Mouse (Mus musculus) MEL (cell line): ENCODE results near the gene Epb41l2. TPM values are rescaled to one million over a fixed set of nuclear protein-coding genes. Genes with fewer than 3 reads are reported as not detected.

Source experiments
- DNase-seq: peaks from one replicate; pipeline ENCODE4 v3.0.0; 2011; ENCODE audit warnings: low read depth, low spot score
- H3K27ac ChIP-seq: 2 replicates; pipeline ENCODE4 v1.5.1; 2012; ENCODE audit warnings: low read depth, mild to moderate bottlenecking, control low read depth, low read length, moderate library complexity; ENCODE audit not compliant: control insufficient read depth
- H3K27me3 ChIP-seq, 2 experiments: fragments of 150-350 bp in 1 of 2; sonication (generic) in 1 of 2; 2 replicates each; pipeline ENCODE4 v1.6.1; 2012; ENCODE audit warnings: low read length in 2 of 2, mild to moderate bottlenecking in 2 of 2, improper control_type of control experiment in 1 of 2, moderate library complexity in 1 of 2; ENCODE audit not compliant: insufficient read depth in 2 of 2, control insufficient read depth in 1 of 2
- H3K36me3 ChIP-seq, 2 experiments: 2 replicates each; pipeline ENCODE4 v1.6.1; 2012 to 2014; ENCODE audit warnings: low read length in 2 of 2, improper control_type of control experiment in 1 of 2, inconsistent platforms in 1 of 2, mild to moderate bottlenecking in 1 of 2; ENCODE audit not compliant: insufficient read depth in 2 of 2, control insufficient read depth in 1 of 2
- H3K4me1 ChIP-seq, 2 experiments: fragments of 150-350 bp in 1 of 2; sonication (generic) in 1 of 2; 2 replicates each; pipeline ENCODE4 v1.6.1; 2012; ENCODE audit warnings: low read length in 2 of 2, improper control_type of control experiment in 1 of 2, mild to moderate bottlenecking in 1 of 2; ENCODE audit not compliant: insufficient read depth in 2 of 2, control insufficient read depth in 1 of 2
- H3K4me3 ChIP-seq, 2 experiments: fragments of 150-350 bp in 1 of 2; sonication (generic) in 1 of 2; 2 replicates each; pipeline ENCODE4 v1.5.1; 2012; ENCODE audit warnings: low read depth in 2 of 2, low read length in 2 of 2, mild to moderate bottlenecking in 2 of 2, moderate library complexity in 2 of 2, control low read depth in 1 of 2, improper control_type of control experiment in 1 of 2; ENCODE audit not compliant: control insufficient read depth in 1 of 2, insufficient read depth in 1 of 2
- H3K79me2 ChIP-seq: 2 replicates; pipeline ENCODE4 v1.6.1; 2012; ENCODE audit warnings: mild to moderate bottlenecking, low read length, moderate library complexity; ENCODE audit not compliant: control insufficient read depth, poor library complexity, insufficient read depth
- H3K9ac ChIP-seq: 2 replicates; pipeline ENCODE4 v1.6.1; 2012; ENCODE audit warnings: low read depth, mild to moderate bottlenecking, control low read depth, low read length, moderate library complexity; ENCODE audit not compliant: control insufficient read depth, poor library complexity, severe bottlenecking
- H3K9me3 ChIP-seq: fragments of 150-350 bp; sonication (generic); replicated peaks from 2 replicates; pipeline ENCODE4 v1.6.1; 2012; ENCODE audit warnings: mild to moderate bottlenecking, low read length, improper control_type of control experiment, moderate library complexity; ENCODE audit not compliant: insufficient read depth
- BHLHE40 ChIP-seq: IDR thresholded peaks from 2 replicates; pipeline ENCODE4 v1.6.1; 2012; ENCODE audit warnings: low read depth, mild to moderate bottlenecking, inconsistent platforms, low read length, improper control_type of control experiment, borderline replicate concordance
- CTCF ChIP-seq, 3 experiments: IDR thresholded peaks in 2 of 3; conservative IDR thresholded peaks in 1 of 3; 2 replicates each; pipeline ENCODE4 v1.5.1; 2011 to 2012; ENCODE audit warnings: low read length in 3 of 3, low read depth in 2 of 3, mild to moderate bottlenecking in 2 of 3, improper control_type of control experiment in 1 of 3, inconsistent platforms in 1 of 3, mixed read lengths in 1 of 3, moderate library complexity in 1 of 3; ENCODE audit not compliant: control insufficient read depth in 1 of 3, insufficient read depth in 1 of 3, poor library complexity in 1 of 3, severe bottlenecking in 1 of 3
- KAT2A ChIP-seq: conservative IDR thresholded peaks from 2 replicates; pipeline ENCODE4 v1.6.1; 2012; ENCODE audit warnings: low read depth, low read length, improper control_type of control experiment, inconsistent platforms
- MAZ ChIP-seq: IDR thresholded peaks from 2 replicates; pipeline ENCODE4 v1.6.1; 2012; ENCODE audit warnings: low read depth, mild to moderate bottlenecking, inconsistent platforms, low read length, improper control_type of control experiment
- NELFE ChIP-seq: IDR thresholded peaks from 2 replicates; pipeline ENCODE4 v1.6.1; 2011; ENCODE audit warnings: low read depth, low read length, improper control_type of control experiment
- POLR2AphosphoS2 ChIP-seq: IDR thresholded peaks from 2 replicates; pipeline ENCODE4 v1.6.1; 2011; ENCODE audit warnings: low read length, improper control_type of control experiment
- RAD21 ChIP-seq: IDR thresholded peaks from 2 replicates; pipeline ENCODE4 v1.6.1; 2011; ENCODE audit warnings: mild to moderate bottlenecking, low read depth, low read length, improper control_type of control experiment
- RCOR1 ChIP-seq: IDR thresholded peaks from 2 replicates; pipeline ENCODE4 v1.6.1; 2012; ENCODE audit warnings: low read depth, mild to moderate bottlenecking, inconsistent platforms, low read length, improper control_type of control experiment
- SMC3 ChIP-seq: IDR thresholded peaks from 2 replicates; pipeline ENCODE4 v1.6.1; 2011; ENCODE audit warnings: low read depth, low read length, improper control_type of control experiment
- TBP ChIP-seq: IDR thresholded peaks from 2 replicates; pipeline ENCODE4 v1.8.0; 2011; ENCODE audit warnings: low read depth, low read length, improper control_type of control experiment
- USF1 ChIP-seq: IDR thresholded peaks from 2 replicates; pipeline ENCODE4 v1.6.1; 2014; ENCODE audit warnings: low read depth, mild to moderate bottlenecking, inconsistent platforms, low read length, improper control_type of control experiment, moderate library complexity
- USF2 ChIP-seq, 2 experiments: IDR thresholded peaks; 2 replicates each; pipeline ENCODE4 v1.6.1; 2011 to 2012; ENCODE audit warnings: improper control_type of control experiment in 2 of 2, low read length in 2 of 2, borderline replicate concordance in 1 of 2, inconsistent platforms in 1 of 2, low read depth in 1 of 2, mild to moderate bottlenecking in 1 of 2; ENCODE audit not compliant: insufficient read depth in 1 of 2
- ZMIZ1 ChIP-seq: IDR thresholded peaks from 2 replicates; pipeline ENCODE4 v1.6.1; 2012; ENCODE audit warnings: low read depth, mild to moderate bottlenecking, inconsistent platforms, low read length, improper control_type of control experiment, moderate library complexity
- ZNF384 ChIP-seq: IDR thresholded peaks from 2 replicates; pipeline ENCODE4 v1.6.1; 2012; ENCODE audit warnings: low read depth, mild to moderate bottlenecking, inconsistent platforms, low read length, improper control_type of control experiment
- polyA plus RNA-seq, 2 experiments: library from polyadenylated mRNA; stranded (reverse) in 1 of 2; unstranded in 1 of 2; fragments of >175 nt in 1 of 2; fragments of >200 nt in 1 of 2; gene quantifications; 2 replicates each; pipeline versions ENCODE4 v1.2.1 to v1.2.4; 2012; ENCODE audit warnings: low replicate concordance in 2 of 2, low read depth in 1 of 2; ENCODE audit not compliant: insufficient read length in 2 of 2, insufficient read depth in 1 of 2, missing spikeins in 1 of 2
- total RNA-seq: library from RNA; depleted of rRNA; stranded (reverse); fragments of 300-350 nt; gene quantifications from 2 replicates; pipeline ENCODE4 v1.2.3, GENCODE M21; 2012

The Epb41l2 gene
- total and polyA plus RNA-seq, 3 experiments, result 4.7 to 23.7 TPM; not detected in 1

DNA sequence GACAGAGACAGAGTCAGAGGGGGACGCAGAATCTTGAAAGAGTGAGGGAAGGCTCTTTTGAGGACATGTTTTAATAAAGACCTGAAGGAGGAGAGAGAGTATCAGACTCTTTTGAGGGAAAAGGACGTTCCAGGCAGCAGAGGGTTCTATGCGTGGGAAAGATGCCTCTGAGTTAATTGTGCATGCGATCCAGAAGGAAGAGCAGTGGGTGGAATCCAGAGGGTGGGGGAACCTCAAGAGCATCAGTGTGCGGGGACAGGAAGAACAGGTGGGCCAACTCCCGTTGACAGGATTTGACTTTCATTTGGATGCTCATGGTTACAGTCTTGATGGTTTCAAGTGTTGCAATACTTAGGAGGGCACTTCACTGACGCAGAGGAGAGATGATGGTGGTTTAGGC is 29.5 kb upstream of the Epb41l2 start:
- no peak overlapping the region for H3K9ac ChIP-seq
- no peak for DNase-seq
- H3K36me3 ChIP-seq, result no peaks in the 10 kb centered on the region
- TF ChIP-seq CTCF (IDR thresholded peaks at IDR 0.05 in 2 of 3, conservative IDR thresholded peaks at IDR 0.05 in 1 of 3; ENCODE audit: control insufficient read depth in 1 of 3, insufficient read depth in 1 of 3, low read depth in 2 of 3, low read length in 3 of 3, poor library complexity in 1 of 3, severe bottlenecking in 1 of 3) (no peak), KAT2A (no peak), RAD21 (no peak), ZNF384 (no peak), POLR2AphosphoS2 (no peak), USF1 (no peak), USF2 (IDR thresholded peaks at IDR 0.05; ENCODE audit: borderline replicate concordance in 1 of 2, insufficient read depth in 1 of 2, low read depth in 1 of 2, low read length in 2 of 2) (no peak)
- TF ChIP-seq, all 39 proteins: peak for 0
- no peaks in the 10 kb centered on the region for H3K4me1 ChIP-seq
- no peaks in the 10 kb centered on the region for H3K79me2 ChIP-seq
- no peak overlapping the region for H3K4me3 ChIP-seq
- no peaks in the 10 kb centered on the region for H3K27me3 ChIP-seq
- H3K27ac ChIP-seq, result no peak overlapping the region
- H3K9me3 ChIP-seq, result no peaks in the 10 kb centered on the region

DNA sequence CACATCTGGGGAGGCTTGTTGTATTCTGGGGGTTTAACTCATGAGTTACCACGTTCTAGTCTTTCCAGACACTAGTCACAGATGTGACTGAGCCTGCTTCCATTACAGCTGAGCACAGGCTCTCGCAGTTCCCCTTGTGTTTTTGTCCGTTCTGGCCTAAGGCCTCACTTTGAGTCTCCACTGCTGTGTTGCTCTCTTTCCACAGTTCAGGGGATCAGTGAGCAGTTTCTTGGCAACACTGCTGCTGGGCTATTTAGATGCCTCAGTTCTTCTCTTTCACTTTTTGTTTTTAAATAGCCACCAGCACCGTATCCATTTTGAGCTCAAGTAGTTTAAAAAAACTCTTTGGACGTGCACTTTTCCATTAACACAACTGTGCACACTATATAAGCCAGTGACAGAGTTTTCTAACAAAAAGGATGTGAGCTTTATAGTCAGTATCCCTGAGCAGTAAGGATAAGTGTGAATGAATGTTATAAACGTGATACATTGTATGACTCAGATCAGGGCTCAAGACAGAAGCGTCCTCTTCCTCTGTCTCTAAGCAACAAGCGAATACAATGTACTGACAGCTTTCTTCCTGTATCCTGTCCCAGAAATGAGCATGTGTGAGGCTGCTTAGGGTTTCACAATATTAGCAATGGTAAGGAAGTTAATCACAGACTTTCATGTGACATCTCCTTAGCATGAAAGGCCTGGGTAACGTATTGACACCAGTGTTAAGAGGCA is 28.1 kb upstream of the Epb41l2 start:
- H3K9ac ChIP-seq, result no peak overlapping the region
- H3K27ac ChIP-seq, result no peak overlapping the region
- no peaks in the 10 kb centered on the region for H3K27me3 ChIP-seq
- H3K79me2 ChIP-seq, result no peaks in the 10 kb centered on the region
- DNase-seq, result no peak
- TF ChIP-seq SMC3 (no peak), NELFE (no peak), BHLHE40 (no peak), MAZ (no peak), ZNF384 (no peak), TBP (no peak), ZMIZ1 (no peak), RCOR1 (no peak)
- no peaks in the 10 kb centered on the region for H3K4me1 ChIP-seq
- no peaks in the 10 kb centered on the region for H3K9me3 ChIP-seq
- no peak overlapping the region for H3K4me3 ChIP-seq
- no peaks in the 10 kb centered on the region for H3K36me3 ChIP-seq
